Mouse (Mus musculus) liver, postnatal 0 days (tissue): ENCODE data around the gene Cc2d2b.

Source experiments
- CTCF ChIP-seq: sonication (generic); IDR thresholded peaks from 2 replicates; pipeline ENCODE4 v1.5.1; 2016; ENCODE audit warnings: antibody characterized with exemption, low read depth
- EP300 ChIP-seq: IDR thresholded peaks from 2 replicates; pipeline ENCODE4 v1.6.1; 2016; ENCODE audit warnings: antibody characterized with exemption, low read depth, mild to moderate bottlenecking

DNA sequence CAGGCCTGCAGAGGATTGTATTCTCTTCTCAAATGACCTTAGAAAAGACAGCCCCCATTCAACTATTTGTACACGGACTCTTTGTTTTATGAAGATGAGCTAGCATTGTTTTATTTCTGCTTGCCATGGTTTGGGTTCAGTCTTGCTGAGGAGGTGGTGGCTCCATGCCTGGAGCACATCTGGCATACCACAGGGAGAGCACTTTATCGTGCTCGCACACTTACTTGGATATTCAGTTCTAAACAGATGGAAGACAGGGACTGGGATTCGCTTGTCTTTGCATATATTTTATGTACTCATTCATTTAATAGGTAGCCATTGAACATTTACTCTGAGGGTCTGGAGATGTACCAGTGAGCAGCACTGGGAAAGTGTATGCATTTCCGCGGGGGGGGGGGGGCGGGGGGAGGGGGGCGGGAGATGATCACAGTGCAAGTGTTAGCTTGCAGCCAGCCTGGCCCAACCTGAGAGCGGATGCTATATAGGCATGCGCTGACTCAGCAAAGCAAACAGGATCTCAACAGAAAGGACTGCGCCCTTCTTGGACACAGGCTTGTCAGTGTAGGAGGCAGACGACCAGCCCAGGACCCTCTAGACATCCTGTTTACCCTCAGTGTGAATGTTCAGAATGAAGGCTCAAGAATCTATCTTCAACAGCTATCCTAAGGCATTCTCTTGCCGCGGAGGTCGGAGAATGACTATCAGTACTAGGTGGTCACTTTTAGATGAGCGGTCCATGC is 35.5 kb upstream of the Cc2d2b start:
- TF ChIP-seq CTCF (no peak), EP300 (no peak)
